Mouse (Mus musculus): Measurements from ENCODE around the gene Lypd6. TPM values are rescaled to one million over a fixed set of nuclear protein-coding genes. Genes with fewer than 3 reads are reported as not detected.
A peak's percentile ranks its signal among the peaks of the same experiment; 100 is the strongest.

Gene Lypd6
- 3.5 and 4.7 TPM in 2 replicates for polyA plus RNA-seq (2014; fragmentation: Nextera tagmentation; extraction: Ambion mirVana)

DNA sequence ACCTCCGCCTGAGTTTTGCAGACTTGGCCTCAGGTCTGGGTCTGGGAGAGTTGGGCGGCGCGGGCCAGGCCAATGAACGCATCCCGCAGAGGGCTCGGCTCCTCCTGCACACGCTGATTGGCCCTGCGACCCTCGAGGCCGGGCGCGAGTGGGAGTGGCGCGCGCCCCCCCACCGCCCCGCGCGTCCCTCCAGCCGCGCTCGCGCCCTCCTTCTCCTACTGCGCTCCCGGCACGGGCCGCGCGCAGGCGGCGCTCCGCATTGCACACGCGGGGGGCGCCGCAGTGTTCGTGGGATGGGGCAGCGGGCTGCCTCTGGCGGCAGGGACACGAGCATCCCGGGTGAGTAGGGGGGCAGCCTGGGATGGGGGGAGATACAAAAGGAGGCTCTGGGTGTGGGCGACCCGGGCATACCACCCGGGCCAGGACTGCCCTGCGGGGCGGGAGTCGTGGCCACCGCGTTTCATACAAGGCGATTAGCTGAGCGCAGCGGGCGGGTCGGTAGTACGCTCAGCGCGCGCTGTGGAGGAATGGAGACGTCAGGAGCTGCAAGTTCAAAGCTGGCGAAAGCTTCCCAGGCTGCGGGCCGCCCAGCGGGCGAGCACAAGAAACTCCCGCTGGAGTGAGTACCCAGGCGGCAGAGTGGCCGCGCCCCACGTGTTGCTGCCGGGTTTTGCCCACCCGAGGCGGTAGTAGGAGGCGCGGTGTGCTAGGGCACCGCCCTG, at the start of gene Lypd6:
Gene Lypd6, plus strand, starts transcription at position 184 of the 722 bp plus-strand sequence.
- DNase-seq (ENCODE audit: low spot score, missing footprints) (peak; percentile 96), ATAC-seq (ENCODE audit: low FRiP score) (peak; percentile 97)
- Histone ChIP-seq H3K4me2 (peak within 1 kb of the TSS; percentile 91), H3K9ac (ENCODE audit: low read length) (peak within 1 kb of the TSS; percentile 58), H3K9me3 (ENCODE audit: control insufficient read depth, low read length) (no peaks in the 10 kb centered on the region), H3K4me1 (ENCODE audit: control insufficient read depth, insufficient read depth, low read length) (no peaks in the 10 kb centered on the region; the same call in none of the 2 replicates), H3K27me3 (ENCODE audit: control insufficient read depth, insufficient read depth, low read length) (no peaks in the 10 kb centered on the region), H3K36me3 (ENCODE audit: control insufficient read depth, insufficient read depth, low read length) (no peaks in the 10 kb centered on the region), H3K4me3 (ENCODE audit: low read depth, low read length) (peak within 1 kb of the TSS; percentile 69), H3K27ac (ENCODE audit: low read depth, low read length) (no peak within 1 kb of the TSS)
- under 1% methylated on average over 75 of the region's 76 CpGs for WGBS

DNA sequence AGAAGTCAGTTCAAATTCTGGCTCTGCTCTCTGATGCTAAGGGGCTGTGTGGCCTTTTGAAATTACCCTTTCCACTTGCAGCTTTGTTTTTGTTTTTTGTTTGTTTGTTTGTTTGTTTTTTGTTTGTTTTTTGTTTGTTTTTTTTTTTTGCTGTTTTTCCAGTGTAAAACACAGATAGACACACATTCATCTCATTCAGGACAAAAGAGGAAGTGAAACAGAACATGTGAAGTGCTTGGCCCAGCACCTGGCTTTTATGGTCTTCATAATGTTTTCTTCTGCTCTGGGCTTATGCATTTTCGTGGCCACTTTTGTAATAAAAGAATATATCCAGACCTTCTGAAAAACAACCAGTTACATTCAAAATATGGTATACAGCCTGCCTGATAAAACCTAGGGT, 46.8 kb upstream of the Lypd6 start:
- ATAC-seq (ENCODE audit: low FRiP score): no peak
- Histone ChIP-seq H3K36me3 (ENCODE audit: control insufficient read depth, insufficient read depth, low read length) (no peaks in the 10 kb centered on the region), H3K4me1 (ENCODE audit: control insufficient read depth, insufficient read depth, low read length) (no peaks in the 10 kb centered on the region), H3K9ac (ENCODE audit: low read length) (no peak overlapping the region), H3K27me3 (ENCODE audit: control insufficient read depth, insufficient read depth, low read length) (no peaks in the 10 kb centered on the region), H3K4me2 (no peak overlapping the region), H3K27ac (ENCODE audit: low read depth, low read length) (no peak overlapping the region), H3K4me3 (ENCODE audit: low read depth, low read length) (no peak overlapping the region), H3K9me3 (ENCODE audit: control insufficient read depth, low read length) (no peaks in the 10 kb centered on the region)
- WGBS: 90% methylated on average over 1 of the region's 1 CpGs
- DNase-seq (ENCODE audit: low spot score, missing footprints): no peak

DNA sequence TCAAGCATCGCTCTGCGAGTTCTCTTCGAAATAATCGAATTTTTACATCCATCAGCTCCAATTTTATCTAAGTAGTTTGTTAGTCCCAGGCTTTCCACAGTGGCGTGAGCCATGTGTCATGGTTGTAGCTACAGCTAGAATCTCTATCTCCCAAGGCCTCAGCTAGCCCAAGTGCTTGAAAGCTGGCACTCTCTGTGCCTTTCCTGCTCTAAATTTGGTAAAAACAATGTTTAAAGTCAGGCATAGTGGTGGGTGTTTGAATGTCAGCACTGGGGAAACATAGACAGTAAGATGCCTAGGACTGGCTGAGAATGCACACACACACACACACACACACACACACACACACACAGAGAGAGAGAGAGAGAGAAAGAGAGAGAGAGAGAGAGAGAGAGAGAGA, 40.7 kb upstream of the Lypd6 start:
- WGBS: 93% methylated on average over 5 of the region's 5 CpGs
- Histone ChIP-seq H3K36me3 (ENCODE audit: control insufficient read depth, insufficient read depth, low read length) (no peaks in the 10 kb centered on the region), H3K4me1 (ENCODE audit: control insufficient read depth, insufficient read depth, low read length) (no peaks in the 10 kb centered on the region), H3K9me3 (ENCODE audit: control insufficient read depth, low read length) (no peaks in the 10 kb centered on the region), H3K27me3 (ENCODE audit: control insufficient read depth, insufficient read depth, low read length) (no peaks in the 10 kb centered on the region), H3K4me3 (ENCODE audit: low read depth, low read length) (no peak overlapping the region), H3K9ac (ENCODE audit: low read length) (no peak overlapping the region), H3K4me2 (no peak overlapping the region), H3K27ac (ENCODE audit: low read depth, low read length) (no peak overlapping the region)
- no peak for ATAC-seq (ENCODE audit: low FRiP score)
- no peak for DNase-seq (ENCODE audit: low spot score, missing footprints)

DNA sequence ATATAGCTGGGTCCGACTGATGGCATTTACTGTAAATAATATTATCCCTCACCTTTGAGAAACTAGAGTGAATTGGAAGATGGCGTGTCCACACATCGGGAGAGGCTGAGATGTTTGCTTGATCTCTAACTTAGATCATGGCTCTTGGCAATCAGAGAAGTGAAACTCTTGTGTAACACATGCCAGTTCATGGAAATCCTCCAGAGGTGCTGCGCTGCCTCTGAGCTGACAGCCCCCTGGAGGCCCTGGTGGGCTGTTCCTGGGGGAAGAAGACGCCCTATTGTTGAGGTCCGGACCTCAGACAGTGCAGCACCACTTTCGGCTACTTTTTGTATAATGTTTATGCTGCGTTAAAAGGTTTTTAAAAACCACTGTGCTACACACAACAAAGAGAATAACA, 37.3 kb upstream of the Lypd6 start:
- no peak overlapping the region for H3K4me3 ChIP-seq (ENCODE audit: low read depth, low read length)
- DNase-seq (ENCODE audit: low spot score, missing footprints) (no peak), ATAC-seq (ENCODE audit: low FRiP score) (no peak)
- H3K27ac ChIP-seq (ENCODE audit: low read depth, low read length): no peak overlapping the region
- no peak overlapping the region for H3K4me2 ChIP-seq
- H3K27me3 ChIP-seq (ENCODE audit: control insufficient read depth, insufficient read depth, low read length): no peaks in the 10 kb centered on the region
- no peaks in the 10 kb centered on the region for H3K9me3 ChIP-seq (ENCODE audit: control insufficient read depth, low read length)
- 80% methylated on average over 8 of the region's 8 CpGs for WGBS
- H3K36me3 ChIP-seq (ENCODE audit: control insufficient read depth, insufficient read depth, low read length): no peaks in the 10 kb centered on the region
- H3K9ac ChIP-seq (ENCODE audit: low read length): no peak overlapping the region
- H3K4me1 ChIP-seq (ENCODE audit: control insufficient read depth, insufficient read depth, low read length): no peaks in the 10 kb centered on the region

DNA sequence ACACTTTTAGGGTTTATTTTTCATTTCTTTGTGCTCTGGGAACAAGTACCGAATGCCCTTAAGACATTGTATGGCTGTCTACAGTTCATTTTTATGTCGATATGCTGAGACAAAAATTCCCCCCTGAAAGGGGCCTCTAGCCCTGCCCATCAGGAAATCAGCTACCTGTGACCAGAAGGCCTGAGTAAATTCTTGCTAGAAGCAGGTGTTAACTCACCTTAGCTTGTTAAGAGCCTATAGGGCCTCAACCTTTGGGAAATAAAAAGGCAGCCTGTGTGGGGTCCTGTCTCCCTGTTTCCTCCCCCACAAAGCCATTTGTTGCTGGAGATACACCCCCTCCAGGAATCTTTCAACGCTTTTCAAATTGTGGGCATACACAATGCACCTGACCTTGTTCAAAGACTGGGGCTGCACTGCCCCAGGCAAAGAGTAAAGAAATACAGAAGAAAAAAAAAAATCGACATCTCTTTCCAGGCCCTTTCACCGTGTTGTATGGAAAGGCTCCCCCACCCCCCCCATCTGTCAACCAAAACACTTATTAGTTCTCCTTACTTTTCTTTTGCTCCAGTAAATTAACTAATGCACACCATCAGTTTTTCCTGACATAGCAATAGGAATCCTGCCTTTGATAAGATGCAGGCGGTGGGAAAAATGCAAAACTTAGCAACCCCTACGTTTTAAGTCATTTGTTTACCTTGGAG, 21.9 kb upstream of the Lypd6 start:
- no peak overlapping the region for H3K4me2 ChIP-seq
- ATAC-seq (ENCODE audit: low FRiP score): no peak
- no peak overlapping the region for H3K9ac ChIP-seq (ENCODE audit: low read length)
- H3K27ac ChIP-seq (ENCODE audit: low read depth, low read length): no peak overlapping the region
- no peaks in the 10 kb centered on the region for H3K4me1 ChIP-seq (ENCODE audit: control insufficient read depth, insufficient read depth, low read length)
- 65% methylated on average over 7 of the region's 7 CpGs for WGBS
- H3K27me3 ChIP-seq (ENCODE audit: control insufficient read depth, insufficient read depth, low read length): no peaks in the 10 kb centered on the region
- H3K4me3 ChIP-seq (ENCODE audit: low read depth, low read length): no peak overlapping the region
- H3K36me3 ChIP-seq (ENCODE audit: control insufficient read depth, insufficient read depth, low read length): no peaks in the 10 kb centered on the region
- no peak for DNase-seq (ENCODE audit: low spot score, missing footprints)
- no peaks in the 10 kb centered on the region for H3K9me3 ChIP-seq (ENCODE audit: control insufficient read depth, low read length)

GRCm38 (mm10) chr2:50044871-50045470, 21.3 kb upstream of the Lypd6 start:
- H3K36me3 ChIP-seq (ENCODE audit: control insufficient read depth, insufficient read depth, low read length): no peaks in the 10 kb centered on the region
- no peaks in the 10 kb centered on the region for H3K27me3 ChIP-seq (ENCODE audit: control insufficient read depth, insufficient read depth, low read length)
- no peak for ATAC-seq (ENCODE audit: low FRiP score)
- no peak overlapping the region for H3K4me3 ChIP-seq (ENCODE audit: low read depth, low read length)
- no peak overlapping the region for H3K27ac ChIP-seq (ENCODE audit: low read depth, low read length)
- H3K9ac ChIP-seq (ENCODE audit: low read length): no peak overlapping the region
- WGBS: 70% methylated on average over 7 of the region's 7 CpGs
- DNase-seq (ENCODE audit: low spot score, missing footprints): no peak
- H3K4me2 ChIP-seq: no peak overlapping the region
- no peaks in the 10 kb centered on the region for H3K9me3 ChIP-seq (ENCODE audit: control insufficient read depth, low read length)
- no peaks in the 10 kb centered on the region for H3K4me1 ChIP-seq (ENCODE audit: control insufficient read depth, insufficient read depth, low read length)

- ATAC-seq (ENCODE audit: low FRiP score): no peak
- Histone ChIP-seq H3K9ac (ENCODE audit: low read length) (no peak overlapping the region), H3K27me3 (ENCODE audit: control insufficient read depth, insufficient read depth, low read length) (no peaks in the 10 kb centered on the region), H3K27ac (ENCODE audit: low read depth, low read length) (no peak overlapping the region), H3K9me3 (ENCODE audit: control insufficient read depth, low read length) (no peaks in the 10 kb centered on the region), H3K4me2 (no peak overlapping the region), H3K4me1 (ENCODE audit: control insufficient read depth, insufficient read depth, low read length) (no peaks in the 10 kb centered on the region), H3K36me3 (ENCODE audit: control insufficient read depth, insufficient read depth, low read length) (no peaks in the 10 kb centered on the region), H3K4me3 (ENCODE audit: low read depth, low read length) (no peak overlapping the region)
- no peak for DNase-seq (ENCODE audit: low spot score, missing footprints)
- 90% methylated on average over 4 of the region's 4 CpGs for WGBS
These were observed 20.4 kb upstream of the Lypd6 start for GRCm38 (mm10) chr2:50045841-50046240.

DNA sequence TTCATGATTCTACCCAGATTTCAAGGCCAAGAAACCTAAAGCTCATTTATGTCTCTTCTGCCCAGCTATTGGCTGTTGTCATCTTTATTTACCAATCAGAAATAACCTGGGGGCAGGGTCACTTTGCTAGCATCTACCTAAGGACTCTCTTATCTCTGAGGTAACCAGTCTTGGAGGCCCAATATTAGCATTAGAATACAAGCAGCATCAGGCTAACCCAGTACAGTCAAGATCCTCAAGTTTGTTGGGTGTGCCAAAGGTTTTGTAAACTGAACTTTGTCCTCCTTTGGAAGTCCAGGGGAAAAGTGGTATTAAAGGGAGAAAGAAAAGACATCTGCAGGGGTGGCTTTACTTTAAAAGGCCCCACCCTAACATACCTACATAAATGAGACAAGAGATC, 17.8 kb upstream of the Lypd6 start:
- Histone ChIP-seq H3K4me3 (ENCODE audit: low read depth, low read length) (no peak overlapping the region), H3K27ac (ENCODE audit: low read depth, low read length) (no peak overlapping the region), H3K9ac (ENCODE audit: low read length) (no peak overlapping the region), H3K4me2 (no peak overlapping the region), H3K27me3 (ENCODE audit: control insufficient read depth, insufficient read depth, low read length) (no peaks in the 10 kb centered on the region), H3K4me1 (ENCODE audit: control insufficient read depth, insufficient read depth, low read length) (no peaks in the 10 kb centered on the region), H3K9me3 (ENCODE audit: control insufficient read depth, low read length) (no peaks in the 10 kb centered on the region), H3K36me3 (ENCODE audit: control insufficient read depth, insufficient read depth, low read length) (no peaks in the 10 kb centered on the region)
- no peak for DNase-seq (ENCODE audit: low spot score, missing footprints)
- no peak for ATAC-seq (ENCODE audit: low FRiP score)

DNA sequence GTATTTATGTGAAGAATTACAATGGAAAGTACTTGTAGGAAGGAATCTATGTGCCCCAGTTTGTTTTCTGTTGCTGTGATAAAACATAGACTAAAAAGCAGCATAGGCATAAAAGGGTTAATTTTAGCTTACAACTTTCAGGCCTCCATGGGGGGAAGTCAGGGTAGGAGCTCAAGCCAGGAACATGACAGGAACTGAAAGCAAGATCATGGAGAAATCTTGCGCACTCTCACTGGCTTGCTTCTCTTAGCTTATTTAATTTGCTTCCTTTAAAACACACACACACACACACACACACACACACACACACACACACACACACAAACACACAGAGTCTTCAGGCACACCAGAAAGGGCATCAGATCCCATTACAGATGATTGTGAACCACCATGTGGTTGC, 12.3 kb upstream of the Lypd6 start:
- 86% methylated on average over 1 of the region's 1 CpGs for WGBS

More for the DNA sequence above, 12.3 kb upstream of the Lypd6 start:
- no peak overlapping the region for H3K4me3 ChIP-seq (ENCODE audit: low read depth, low read length)
- no peak overlapping the region for H3K9ac ChIP-seq (ENCODE audit: low read length)
- H3K27me3 ChIP-seq (ENCODE audit: control insufficient read depth, insufficient read depth, low read length): no peaks in the 10 kb centered on the region
- H3K27ac ChIP-seq (ENCODE audit: low read depth, low read length): no peak overlapping the region
- no peaks in the 10 kb centered on the region for H3K36me3 ChIP-seq (ENCODE audit: control insufficient read depth, insufficient read depth, low read length)
- no peak for DNase-seq (ENCODE audit: low spot score, missing footprints)
- ATAC-seq (ENCODE audit: low FRiP score): no peak
- no peaks in the 10 kb centered on the region for H3K9me3 ChIP-seq (ENCODE audit: control insufficient read depth, low read length)
- H3K4me2 ChIP-seq: no peak overlapping the region
- H3K4me1 ChIP-seq (ENCODE audit: control insufficient read depth, insufficient read depth, low read length): no peaks in the 10 kb centered on the region
